Mouse (Mus musculus) embryonic facial prominence, embryonic 10.5 days (tissue): ENCODE data around the gene Agps. TPM values are rescaled to one million over a fixed set of nuclear protein-coding genes. Genes with fewer than 3 reads are reported as not detected.
A peak's percentile ranks its signal among the peaks of the same experiment; 100 is the strongest.

Experiments
- DNase-seq: peaks from one replicate; pipeline ENCODE4 v3.0.0-alpha.2; 2017; ENCODE audit warnings: low spot score
- H3K27ac ChIP-seq: fragments of 300-500 bp; sonication (generic); replicated peaks from 2 replicates; pipeline ENCODE4 v1.5.1; 2016; ENCODE audit warnings: mild to moderate bottlenecking
- H3K27me3 ChIP-seq: fragments of 300-500 bp; sonication (generic); replicated peaks from 2 replicates; pipeline ENCODE4 v1.6.1; 2016; ENCODE audit warnings: low read depth, mild to moderate bottlenecking; ENCODE audit not compliant: poor library complexity, severe bottlenecking
- H3K36me3 ChIP-seq: fragments of 300-500 bp; sonication (generic); replicated peaks from 2 replicates; pipeline ENCODE4 v1.6.1; 2016; ENCODE audit warnings: mild to moderate bottlenecking, moderate library complexity
- H3K4me1 ChIP-seq: fragments of 300-500 bp; sonication (generic); 2 replicates; pipeline ENCODE4 v1.6.1; 2016
- H3K4me3 ChIP-seq: fragments of 300-500 bp; sonication (generic); 2 replicates; pipeline ENCODE4 v1.5.1; 2016; ENCODE audit warnings: mild to moderate bottlenecking, moderate library complexity
- H3K9me3 ChIP-seq: fragments of 300-500 bp; sonication (generic); 2 replicates; pipeline ENCODE4 v1.6.1; 2016; ENCODE audit warnings: mild to moderate bottlenecking
- WGBS: fragments of 180-500 bp; shearing (Covaris S2); methylation state at CpG from one replicate; pipeline ENCODE4 v1.1.7; 2016; 5-methylcytosine and 5-hydroxymethylcytosine counted together
- polyA plus RNA-seq: library from polyadenylated mRNA; unstranded; fragments of >200 nt; fragmentation: Nextera tagmentation; extraction: Ambion mirVana; gene quantifications from 2 replicates; pipeline ENCODE4 v1.2.1, GENCODE M21; 2016

Agps gene
- polyA plus RNA-seq: 48.7 and 52.4 TPM in 2 replicates

DNA sequence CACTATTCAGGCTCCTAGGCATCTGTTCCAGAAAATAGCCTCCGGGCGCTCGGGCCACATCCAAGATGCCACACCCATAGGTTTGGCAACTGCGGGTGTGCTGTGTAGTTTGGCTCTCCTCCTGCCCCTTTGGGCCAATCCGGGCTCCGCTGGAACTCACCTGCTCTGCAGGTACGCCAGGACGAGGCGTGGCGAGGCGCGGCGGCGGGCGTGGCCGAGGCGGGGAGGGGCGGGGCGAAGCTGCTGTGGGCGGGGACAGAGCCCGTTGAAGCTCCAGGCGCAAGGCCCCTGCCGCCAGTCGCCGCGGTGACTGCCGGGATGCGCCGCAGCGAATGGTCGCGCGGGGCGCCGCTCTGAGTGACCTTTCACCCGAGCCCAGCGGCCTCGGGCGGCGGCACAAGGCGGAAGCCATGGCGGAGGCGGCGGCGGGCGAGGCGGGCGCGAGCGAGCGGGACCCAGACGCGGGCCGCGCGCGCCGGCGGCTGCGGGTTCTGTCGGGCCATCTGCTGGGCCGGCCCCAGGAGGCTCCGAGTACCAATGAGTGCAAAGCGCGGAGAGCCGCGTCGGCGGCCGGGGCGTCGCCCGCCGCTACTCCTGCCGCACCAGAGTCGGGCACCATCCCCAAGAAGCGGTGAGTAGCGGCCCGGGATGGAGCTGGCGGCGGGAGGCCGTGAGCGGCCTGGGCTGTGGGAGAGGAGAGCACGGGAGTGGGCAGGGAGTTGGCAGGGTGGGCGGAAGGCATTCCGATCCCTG is at the start of gene Agps:
TSS of gene Agps (plus strand) at position 297 of the 753 bp plus-strand sequence.
- H3K27ac ChIP-seq: peak within 1 kb of the TSS; percentile 94
- H3K27me3 ChIP-seq: no peaks in the 10 kb centered on the region
- under 1% methylated on average over 86 of the region's 86 CpGs for WGBS
- peak within 1 kb of the TSS; percentile 95 for H3K4me3 ChIP-seq
- H3K4me1 ChIP-seq: peaks cover 37% of the 10 kb centered on the region
- peaks cover 5% of the 10 kb centered on the region; the same call in 1 of the 2 replicates for H3K36me3 ChIP-seq
- peak; percentile 93 for DNase-seq
- H3K9me3 ChIP-seq: no peaks in the 10 kb centered on the region

DNA sequence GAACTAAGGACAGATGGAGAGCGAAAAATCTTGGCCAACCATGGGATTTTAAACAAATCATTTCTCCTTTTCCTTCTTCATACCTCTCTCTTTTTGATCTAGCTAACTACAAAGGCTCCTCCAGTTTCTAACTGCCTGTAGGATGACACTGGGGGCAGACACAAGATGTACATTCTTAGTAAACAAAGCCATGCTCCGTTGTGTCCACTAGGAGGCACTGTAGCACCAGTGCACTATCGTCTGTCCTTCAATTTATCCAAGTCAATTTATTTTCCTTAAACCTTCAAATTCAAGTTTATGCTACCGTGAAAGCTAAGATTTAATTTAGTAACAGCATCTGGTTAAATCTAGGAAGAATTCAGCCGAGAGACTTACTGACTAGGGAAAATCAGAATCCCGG is 45.9 kb upstream of the Agps start:
- Histone ChIP-seq H3K4me3 (no peak overlapping the region), H3K27me3 (no peaks in the 10 kb centered on the region), H3K9me3 (no peaks in the 10 kb centered on the region), H3K27ac (no peak overlapping the region), H3K4me1 (peaks cover 29% of the 10 kb centered on the region), H3K36me3 (no peaks in the 10 kb centered on the region)
- DNase-seq: peak; percentile 70
- WGBS: 17% methylated on average over 6 of the region's 6 CpGs

DNA sequence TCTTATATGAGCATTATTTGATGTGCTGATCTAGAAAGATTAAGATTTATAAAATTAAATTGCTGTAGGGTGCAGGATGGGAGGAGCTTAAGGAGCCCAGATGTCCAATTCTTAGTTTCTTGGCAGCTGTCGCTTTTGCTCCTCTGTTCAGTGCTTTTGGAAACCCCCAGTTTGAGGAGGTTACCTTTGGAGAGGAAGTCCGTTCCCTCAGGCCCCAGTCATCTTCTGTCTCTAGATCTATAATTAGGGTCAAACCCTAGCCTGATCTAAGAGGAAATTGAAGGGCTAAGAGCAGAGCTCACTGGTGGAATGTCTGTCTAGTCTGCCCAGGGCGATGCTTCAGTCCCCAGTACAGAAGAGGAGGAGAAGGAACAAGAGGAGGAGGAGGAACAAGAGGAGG is 43.5 kb upstream of the Agps start:
- Histone ChIP-seq H3K27ac (no peak overlapping the region; the same call in 1 of the 2 replicates), H3K4me1 (peaks cover 37% of the 10 kb centered on the region), H3K9me3 (no peaks in the 10 kb centered on the region), H3K27me3 (no peaks in the 10 kb centered on the region), H3K36me3 (no peaks in the 10 kb centered on the region), H3K4me3 (no peak overlapping the region)
- 54% methylated on average over 3 of the region's 3 CpGs for WGBS
- DNase-seq: no peak

DNA sequence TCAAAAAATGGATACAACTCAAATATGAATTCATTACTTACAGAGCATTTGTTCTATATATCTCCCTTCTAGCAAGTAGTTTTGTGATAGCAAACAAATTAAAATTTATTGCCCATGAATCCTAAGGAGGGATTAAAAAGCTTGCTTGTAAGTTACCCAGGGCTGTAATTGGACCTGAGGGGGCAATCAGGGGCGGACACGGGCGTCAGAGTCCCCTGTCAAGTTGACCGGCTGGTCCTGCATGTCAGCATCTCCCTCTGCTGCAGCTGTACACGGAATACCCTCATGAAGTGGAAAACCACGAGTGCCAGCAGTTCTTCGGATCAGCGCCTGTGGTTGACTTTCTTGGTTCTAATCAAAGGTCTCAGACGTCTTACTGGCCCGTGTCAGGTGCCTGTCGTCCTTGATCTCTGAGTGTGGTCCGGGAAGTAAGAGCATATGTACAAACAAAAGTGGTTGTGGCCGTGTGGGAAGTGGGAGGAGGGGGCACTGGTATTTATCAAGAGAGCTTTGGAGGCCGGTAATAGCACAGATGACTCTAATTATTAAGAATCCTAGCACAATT is 41.9 kb upstream of the Agps start:
- H3K4me3 ChIP-seq: no peak overlapping the region
- no peaks in the 10 kb centered on the region for H3K9me3 ChIP-seq
- DNase-seq: peak; percentile 55
- 29% methylated on average over 14 of the region's 14 CpGs for WGBS
- H3K27me3 ChIP-seq: no peaks in the 10 kb centered on the region
- H3K4me1 ChIP-seq: peaks cover 37% of the 10 kb centered on the region
- no peak overlapping the region for H3K27ac ChIP-seq
- no peaks in the 10 kb centered on the region for H3K36me3 ChIP-seq

DNA sequence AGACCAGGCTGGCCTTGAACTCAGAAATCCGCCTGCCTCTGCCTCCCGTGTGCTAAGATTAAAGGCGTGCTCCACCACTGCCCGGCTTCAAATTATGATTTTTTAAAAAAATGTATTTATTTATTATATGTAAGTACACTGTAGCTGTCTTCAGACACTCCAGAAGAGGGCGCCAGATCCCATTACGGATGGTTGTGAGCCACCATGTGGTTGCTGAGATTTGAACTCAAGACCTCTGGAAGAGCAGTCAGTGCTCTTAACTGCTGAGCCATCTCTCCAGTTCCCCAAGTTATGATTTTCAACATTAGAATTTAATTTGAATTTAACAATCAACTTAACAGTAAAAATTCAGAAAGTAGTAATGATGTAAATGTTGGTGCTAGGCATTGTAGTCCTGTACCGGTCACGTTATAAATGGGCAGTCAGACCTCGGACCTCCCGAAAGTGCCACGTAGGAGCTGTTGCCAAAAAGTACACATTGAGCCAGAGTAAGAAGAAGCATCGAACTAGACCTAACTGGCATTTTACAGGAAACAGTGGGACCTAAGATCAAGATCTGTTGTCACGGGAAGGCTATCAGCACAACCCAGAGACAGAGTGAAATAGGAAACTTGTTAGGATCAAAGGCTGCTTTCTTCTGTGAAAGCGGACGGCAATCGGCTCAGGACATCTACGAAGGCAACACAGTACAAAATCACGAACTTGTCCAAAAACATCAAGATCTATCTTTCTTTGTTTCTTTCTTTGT is 40.2 kb upstream of the Agps start:
- H3K36me3 ChIP-seq: no peaks in the 10 kb centered on the region
- H3K27ac ChIP-seq: peak overlapping the region; percentile 72; the same call in 1 of the 2 replicates
- H3K27me3 ChIP-seq: no peaks in the 10 kb centered on the region
- no peaks in the 10 kb centered on the region for H3K9me3 ChIP-seq
- no peak for DNase-seq
- H3K4me1 ChIP-seq: peaks cover 32% of the 10 kb centered on the region
- no peak overlapping the region for H3K4me3 ChIP-seq
- 71% methylated on average over 18 of the region's 18 CpGs for WGBS

DNA sequence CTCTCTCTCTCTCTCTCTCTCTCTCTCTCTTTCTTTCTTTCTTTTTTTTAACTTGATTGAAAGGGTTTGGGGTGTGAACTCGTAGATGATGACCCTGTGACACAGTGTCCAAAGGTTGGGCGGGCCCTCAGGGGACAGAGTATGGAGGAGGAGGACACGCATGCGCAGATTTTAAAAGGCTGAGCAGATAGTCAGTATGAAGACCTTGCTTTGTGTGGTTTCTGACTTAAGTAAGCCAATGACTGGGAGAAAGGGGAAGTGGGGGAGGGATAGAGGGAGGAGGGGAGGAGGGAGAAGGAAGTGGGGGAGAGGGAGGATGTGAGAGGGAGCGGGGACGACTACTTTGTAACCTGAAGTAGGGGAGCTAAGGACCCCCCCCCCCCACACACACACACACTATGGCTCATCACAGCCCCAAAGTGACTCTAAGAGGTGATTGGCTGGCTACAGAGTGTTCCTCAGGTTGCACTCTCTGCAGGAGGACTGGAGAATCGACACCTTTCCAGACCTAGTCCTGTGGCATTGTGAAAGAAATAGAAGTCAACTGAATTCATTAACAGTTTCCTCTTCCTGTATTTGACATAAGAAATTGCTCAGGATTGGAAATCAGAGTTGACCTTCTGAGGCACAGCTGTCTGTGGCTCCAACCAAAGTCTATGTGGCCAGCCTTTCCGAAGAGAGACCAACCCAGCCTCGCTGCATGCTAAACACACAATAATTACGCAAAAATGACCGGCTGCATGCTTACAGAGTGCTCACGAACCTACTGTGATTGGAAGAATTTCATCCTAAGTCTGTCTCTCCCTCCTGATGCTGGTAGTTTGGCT is 39.4 kb upstream of the Agps start:
- no peak overlapping the region for H3K4me3 ChIP-seq
- H3K36me3 ChIP-seq: no peaks in the 10 kb centered on the region
- 50% methylated on average over 12 of the region's 12 CpGs for WGBS
- H3K9me3 ChIP-seq: no peaks in the 10 kb centered on the region
- peak overlapping the region; percentile 72 for H3K27ac ChIP-seq
- peaks cover 32% of the 10 kb centered on the region for H3K4me1 ChIP-seq
- H3K27me3 ChIP-seq: no peaks in the 10 kb centered on the region
- DNase-seq: peak; percentile 58

DNA sequence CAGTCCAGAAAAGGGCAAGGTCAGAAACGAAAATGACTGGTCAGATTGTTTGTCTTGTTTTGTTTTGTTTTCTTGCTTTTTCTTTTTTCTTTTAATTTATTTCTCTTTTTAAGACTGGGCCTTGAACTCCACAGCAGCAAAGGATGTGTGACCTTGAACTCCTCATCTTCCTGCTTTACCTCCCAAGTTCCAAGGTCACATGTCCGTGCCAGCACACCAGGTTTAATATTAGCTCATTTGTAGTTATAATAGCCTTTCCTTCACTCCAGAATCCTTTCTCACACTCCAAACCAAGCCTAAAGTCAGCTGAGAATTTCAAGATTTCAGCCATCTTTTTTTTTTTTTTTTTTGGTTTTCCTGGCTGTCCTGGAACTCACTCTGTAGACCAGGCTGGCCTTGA is 35.8 kb upstream of the Agps start:
- WGBS: 78% methylated on average over 2 of the region's 2 CpGs
- no peaks in the 10 kb centered on the region for H3K27me3 ChIP-seq
- no peaks in the 10 kb centered on the region for H3K9me3 ChIP-seq

DNA sequence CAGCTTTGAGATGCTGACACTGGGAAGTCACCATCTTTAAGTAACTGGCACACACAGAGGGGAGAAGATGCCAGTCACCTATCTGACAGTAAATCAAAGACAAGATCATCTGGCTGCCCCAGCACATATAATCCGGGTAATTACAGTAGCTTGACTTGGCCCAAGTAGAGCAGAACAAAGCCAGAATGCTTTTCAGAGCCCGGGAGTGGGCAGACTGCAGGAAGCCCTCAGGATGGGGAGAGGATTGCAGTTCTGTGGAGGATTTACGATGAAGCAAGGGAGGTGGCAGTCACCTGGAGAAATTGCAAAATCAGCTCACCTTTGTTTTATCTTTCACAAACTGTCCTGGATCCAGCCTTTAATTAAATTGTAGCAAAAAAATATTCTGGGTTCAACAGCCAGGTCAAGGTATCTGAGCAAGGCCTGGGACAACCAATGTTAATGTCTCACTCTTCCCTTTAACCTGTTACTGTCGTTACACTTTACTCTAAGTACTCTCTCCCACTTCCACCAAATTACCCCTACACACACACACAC is 33.5 kb upstream of the Agps start:
- Histone ChIP-seq H3K4me1 (peaks cover 5% of the 10 kb centered on the region; the same call in 1 of the 2 replicates), H3K27me3 (no peaks in the 10 kb centered on the region), H3K27ac (no peak overlapping the region), H3K4me3 (no peak overlapping the region), H3K36me3 (no peaks in the 10 kb centered on the region), H3K9me3 (no peaks in the 10 kb centered on the region)
- 63% methylated on average over 4 of the region's 4 CpGs for WGBS
- no peak for DNase-seq

More for the DNA sequence above, 35.8 kb upstream of the Agps start:
- H3K4me3 ChIP-seq: no peak overlapping the region
- no peaks in the 10 kb centered on the region for H3K36me3 ChIP-seq
- no peak overlapping the region for H3K27ac ChIP-seq
- DNase-seq: no peak
- H3K4me1 ChIP-seq: peaks cover 9% of the 10 kb centered on the region

DNA sequence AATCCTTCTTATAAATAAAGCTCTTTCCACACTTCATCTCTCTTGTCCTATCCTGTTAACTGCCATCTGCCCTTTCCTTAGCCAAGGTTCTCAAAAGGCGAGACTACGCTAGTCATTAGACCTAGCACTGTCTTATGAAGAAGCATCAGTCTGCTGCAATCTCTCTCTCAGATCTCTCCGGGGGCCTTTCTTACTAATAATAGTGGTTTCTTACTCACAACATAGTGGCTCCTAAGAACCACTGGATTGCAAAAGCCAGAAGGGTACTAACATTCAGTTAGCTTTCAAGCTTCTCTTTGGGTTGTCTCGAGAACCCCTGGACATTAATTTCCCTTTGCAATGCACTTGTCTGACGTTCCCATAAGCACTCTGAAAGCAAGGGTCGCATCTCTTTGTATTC is 26.2 kb upstream of the Agps start:
- DNase-seq: no peak
- no peak overlapping the region for H3K27ac ChIP-seq
- H3K4me1 ChIP-seq: peaks cover 13% of the 10 kb centered on the region
- WGBS: 92% methylated on average over 6 of the region's 6 CpGs
- H3K27me3 ChIP-seq: no peaks in the 10 kb centered on the region
- no peaks in the 10 kb centered on the region for H3K36me3 ChIP-seq
- no peak overlapping the region for H3K4me3 ChIP-seq
- H3K9me3 ChIP-seq: no peaks in the 10 kb centered on the region

DNA sequence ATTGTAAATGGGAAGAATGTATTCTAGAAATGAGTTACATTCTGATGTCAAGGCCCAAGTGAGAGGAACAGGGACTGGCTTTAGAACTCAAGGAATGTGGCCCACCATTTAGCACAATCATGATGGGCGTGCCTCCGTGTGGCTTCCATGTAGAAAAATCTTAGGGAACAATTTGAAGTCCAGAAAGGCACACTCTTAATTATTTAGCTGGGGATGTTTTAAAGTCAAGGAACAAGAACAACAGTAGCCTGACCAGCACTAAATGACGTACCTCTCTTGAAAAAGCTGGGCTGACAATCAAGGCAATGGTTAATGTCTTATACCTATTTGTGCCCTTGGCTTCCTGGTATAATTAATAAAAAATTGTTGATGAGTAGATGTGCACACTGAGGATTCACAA is 25.1 kb upstream of the Agps start:
- DNase-seq: no peak
- Histone ChIP-seq H3K27me3 (no peaks in the 10 kb centered on the region), H3K4me1 (peaks cover 12% of the 10 kb centered on the region), H3K9me3 (no peaks in the 10 kb centered on the region), H3K27ac (no peak overlapping the region), H3K4me3 (no peak overlapping the region), H3K36me3 (no peaks in the 10 kb centered on the region)
- WGBS: 92% methylated on average over 3 of the region's 3 CpGs

DNA sequence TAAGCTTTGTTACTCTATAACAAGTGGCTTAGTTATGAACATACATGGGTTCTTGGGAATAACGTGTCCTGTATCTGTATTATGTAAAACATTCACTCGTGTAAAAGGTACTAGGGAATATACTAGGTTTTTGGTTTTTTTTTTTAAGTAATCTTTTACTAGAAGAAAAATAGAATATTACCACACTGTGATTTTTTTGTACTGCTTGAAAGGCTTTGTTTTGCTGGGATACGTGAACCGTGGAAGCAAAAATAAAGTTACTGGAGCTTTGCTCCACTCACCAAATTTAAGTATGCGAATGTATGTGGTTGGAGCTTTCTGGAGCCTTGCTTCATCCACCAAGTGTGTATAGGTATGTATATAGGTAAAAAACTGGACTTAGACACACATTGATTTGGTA is 24.5 kb upstream of the Agps start:
- Histone ChIP-seq H3K27me3 (no peaks in the 10 kb centered on the region), H3K4me1 (peaks cover 9% of the 10 kb centered on the region; the same call in 1 of the 2 replicates), H3K27ac (no peak overlapping the region), H3K9me3 (no peaks in the 10 kb centered on the region), H3K36me3 (no peaks in the 10 kb centered on the region), H3K4me3 (no peak overlapping the region)
- no peak for DNase-seq
- WGBS: 94% methylated on average over 5 of the region's 5 CpGs

DNA sequence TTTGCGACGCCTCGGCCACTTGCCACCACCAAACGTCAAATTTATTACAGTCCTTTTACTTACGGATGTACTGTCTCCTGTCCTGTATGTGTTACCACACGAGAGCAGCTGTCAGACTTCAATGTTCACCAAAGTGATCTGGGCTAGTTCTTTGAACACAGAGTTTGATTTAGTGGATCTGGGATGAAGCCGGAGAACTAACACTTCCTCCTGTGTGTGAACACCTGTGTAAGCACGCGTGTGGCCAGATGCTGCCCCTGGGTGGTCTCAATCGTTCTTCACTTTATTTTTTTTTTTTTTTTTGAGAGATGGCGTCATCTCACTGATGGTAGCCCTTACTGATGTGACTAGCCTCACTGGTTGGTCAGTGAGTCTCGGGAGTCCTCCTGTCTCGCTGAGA is 17.1 kb upstream of the Agps start:
- H3K4me3 ChIP-seq: no peak overlapping the region
- H3K27ac ChIP-seq: no peak overlapping the region
- no peaks in the 10 kb centered on the region for H3K36me3 ChIP-seq
- H3K9me3 ChIP-seq: no peaks in the 10 kb centered on the region
- no peaks in the 10 kb centered on the region for H3K27me3 ChIP-seq
- 82% methylated on average over 13 of the region's 13 CpGs for WGBS
- H3K4me1 ChIP-seq: peaks cover 21% of the 10 kb centered on the region
- DNase-seq: no peak
